Comparison of ENCODE assay signal across 23 mouse cellular contexts in the genomic region with DNA sequence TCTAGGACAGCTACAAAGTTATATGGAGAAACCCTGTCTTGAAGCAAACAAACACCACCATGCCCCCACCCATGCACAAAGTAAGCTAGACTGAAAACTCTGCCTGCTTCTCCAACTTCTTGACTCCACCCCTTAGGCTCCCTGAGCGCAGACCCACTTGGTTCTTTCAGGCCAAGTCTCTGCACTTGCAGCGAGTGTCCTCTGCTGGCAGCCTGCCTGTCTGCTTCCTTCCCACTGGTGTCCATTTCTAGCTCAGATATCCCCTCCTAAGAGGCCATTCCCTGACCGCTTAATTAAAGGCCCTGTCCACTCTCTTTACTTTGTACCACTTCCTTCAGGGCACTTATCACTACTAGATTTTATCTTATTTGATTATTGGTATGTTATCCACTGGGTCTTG. TPM values are rescaled to one million over a fixed set of nuclear protein-coding genes. Genes with fewer than 3 reads are reported as not detected.
DNase-seq lines count a peak whose midpoint lies in the region; ATAC-seq and TF ChIP-seq lines count a peak whose summit lies in the region.
"Had no signal": no experiment of that assay in that cellular context is flagged by ENCODE, and none has a peak within 500 bp of the region (broad histone marks: within the 10 kb centered on the region; RNA-seq: fewer than 3 reads in every experiment).

No protein-coding gene starts in this region.

- H3K79me2 ChIP-seq in liver, adult 2 months (ENCODE audit: control insufficient read depth, insufficient read depth, low read length): no peaks in the 10 kb centered on the region

- H3K36me3 ChIP-seq in kidney, adult 2 months (ENCODE audit: control insufficient read depth, insufficient read depth, low read length): peaks cover 6% of the 10 kb centered on the region
- peaks cover 26% of the 10 kb centered on the region for H3K36me3 ChIP-seq in kidney, embryonic 16.5 days (ENCODE audit: insufficient read depth, low read length)
- H3K36me3 ChIP-seq in liver, adult 2 months (ENCODE audit: control insufficient read depth, insufficient read depth, low read length): 0 out of 2 replicates have a peak, but pooled peaks cover 2% of the 10 kb centered on the region
- H3K36me3 ChIP-seq in liver, embryonic 11.5 days (ENCODE audit: control insufficient read depth, insufficient read depth, low read length): peaks cover 12% of the 10 kb centered on the region; the same call in 1 of the 2 replicates

- H3K4me1 ChIP-seq in kidney, adult 2 months (ENCODE audit: control insufficient read depth, insufficient read depth, low read length): no peaks in the 10 kb centered on the region
- no peaks in the 10 kb centered on the region for H3K4me1 ChIP-seq in kidney, embryonic 16.5 days (ENCODE audit: insufficient read depth, low read length)
- no peaks in the 10 kb centered on the region for H3K4me1 ChIP-seq in liver, adult 2 months (ENCODE audit: control insufficient read depth, insufficient read depth, low read length)
- H3K4me1 ChIP-seq in liver, embryonic 11.5 days (replicated peaks; ENCODE audit: control insufficient read depth, insufficient read depth, low read length): no peaks in the 10 kb centered on the region
- H3K4me1 ChIP-seq: forebrain, embryonic 13.5 days; liver, embryonic 12.5 days; midbrain, embryonic 13.5 days had no signal

- TF ChIP-seq CTCF in kidney, adult 2 months (conservative IDR thresholded peaks at IDR 0.05; ENCODE audit: insufficient read depth, insufficient read length, low read depth, low read length): 0 out of 2 replicates have a peak, but pooled peaks have one; percentile 12
- TF ChIP-seq CTCF in liver, adult 2 months (IDR thresholded peaks at IDR 0.05; ENCODE audit: low read depth, low read length): peak; percentile 33

- no peak overlapping the region for H3K9ac ChIP-seq in kidney, embryonic 16.5 days (replicated peaks; ENCODE audit: low read length)
- H3K9ac ChIP-seq in liver, adult 2 months (ENCODE audit: low read depth, low read length): no peak overlapping the region
- H3K9ac ChIP-seq in liver, embryonic 11.5 days (ENCODE audit: low read depth, low read length): no peak overlapping the region
- H3K9ac ChIP-seq: forebrain, embryonic 13.5 days; hindbrain, embryonic 14.5 days; kidney, embryonic 15.5 days; liver, embryonic 12.5 days; midbrain, embryonic 13.5 days; neural tube, embryonic 13.5 days had no signal

- H3K9me3 ChIP-seq in kidney, embryonic 16.5 days (ENCODE audit: low read length): no peaks in the 10 kb centered on the region
- H3K9me3 ChIP-seq in liver, embryonic 11.5 days (ENCODE audit: control insufficient read depth, low read length): no peaks in the 10 kb centered on the region
- H3K9me3 ChIP-seq: forebrain, embryonic 13.5 days; kidney, embryonic 15.5 days; liver, embryonic 12.5 days; midbrain, embryonic 13.5 days; neural tube, embryonic 13.5 days had no signal

- intact Hi-C loops in heart, postnatal 25 days (cut with DNase I): no loop called here
- intact Hi-C loops in gastrocnemius, postnatal 14 days (cut with DNase I; ENCODE audit: low total_unique reads): loop anchor here (10.0 kb wide), 1 partner anchor 131 kb away; no protein-coding TSS in a partner anchor

- peak; percentile 93 for DNase-seq in heart, adult 11 months
- DNase-seq in heart, postnatal 25 days (ENCODE audit: low spot score): no peak
- peak; percentile 54 for DNase-seq in kidney, adult 2 months
- DNase-seq in liver, adult 2 months (ENCODE audit: extremely low read depth, low read depth, low spot score): no peak
- no peak for DNase-seq in liver, embryonic 11.5 days (ENCODE audit: low spot score)
- peak; percentile 50 for DNase-seq in gastrocnemius, postnatal 14 days
- no peak for DNase-seq in thymus, adult 18-20 months
- DNase-seq: adrenal gland, postnatal 14 days; cerebellum, adult 11 months; cerebellum, adult 9-10 months; cerebellum, postnatal 36 days; heart, adult 18-20 months; lung, adult 18-20 months; right cerebral cortex, postnatal 4 days had no signal

- no peak overlapping the region for H3K4me3 ChIP-seq in kidney, adult 2 months (ENCODE audit: insufficient read depth, low read depth, low read length)
- no peak overlapping the region for H3K4me3 ChIP-seq in kidney, embryonic 16.5 days (ENCODE audit: low read length)
- no peak overlapping the region for H3K4me3 ChIP-seq in liver, adult 2 months (ENCODE audit: insufficient read depth, low read depth, low read length)
- H3K4me3 ChIP-seq in liver, embryonic 11.5 days (ENCODE audit: low read depth, low read length): no peak overlapping the region
- H3K4me3 ChIP-seq: forebrain, embryonic 13.5 days; kidney, embryonic 15.5 days; liver, embryonic 12.5 days; midbrain, embryonic 13.5 days; neural tube, embryonic 13.5 days had no signal

- no peak for ATAC-seq in kidney, embryonic 16.5 days (ENCODE audit: low FRiP score, low TSS enrichment)
- no peak for ATAC-seq in liver, embryonic 11.5 days (replicated peaks; ENCODE audit: low FRiP score)
- ATAC-seq: CD4-positive, CD25-positive, alpha-beta regulatory T cell, adult 4 months; forebrain, embryonic 13.5 days; liver, embryonic 12.5 days; midbrain, embryonic 13.5 days had no signal

- H3K4me2 ChIP-seq in kidney, embryonic 16.5 days (replicated peaks; ENCODE audit: low read depth, low read length): no peak overlapping the region
- no peak overlapping the region for H3K4me2 ChIP-seq in liver, embryonic 11.5 days
- H3K4me2 ChIP-seq: forebrain, embryonic 13.5 days; hindbrain, embryonic 14.5 days; kidney, embryonic 15.5 days; liver, embryonic 12.5 days; midbrain, embryonic 13.5 days; neural tube, embryonic 13.5 days had no signal

- H3K27ac ChIP-seq in kidney, adult 2 months (ENCODE audit: insufficient read depth, low read depth, low read length): no peak overlapping the region
- no peak overlapping the region for H3K27ac ChIP-seq in kidney, embryonic 16.5 days (ENCODE audit: low read length)
- no peak overlapping the region for H3K27ac ChIP-seq in liver, adult 2 months (replicated peaks; ENCODE audit: insufficient read depth, low read depth, low read length)
- no peak overlapping the region for H3K27ac ChIP-seq in liver, embryonic 11.5 days (ENCODE audit: low read depth, low read length)
- H3K27ac ChIP-seq: forebrain, embryonic 13.5 days; hindbrain, embryonic 14.5 days; kidney, embryonic 15.5 days; liver, embryonic 12.5 days; macrophage; midbrain, embryonic 13.5 days; neural tube, embryonic 13.5 days had no signal

- H3K27me3 ChIP-seq in kidney, adult 2 months (replicated peaks; ENCODE audit: control insufficient read depth, insufficient read depth, low read length): no peaks in the 10 kb centered on the region
- no peaks in the 10 kb centered on the region for H3K27me3 ChIP-seq in kidney, embryonic 16.5 days (ENCODE audit: insufficient read depth, low read length)
- H3K27me3 ChIP-seq in liver, adult 2 months (ENCODE audit: control insufficient read depth, insufficient read depth, low read length): no peaks in the 10 kb centered on the region
- H3K27me3 ChIP-seq in liver, embryonic 11.5 days (replicated peaks; ENCODE audit: control insufficient read depth, insufficient read depth, low read length): no peaks in the 10 kb centered on the region
- H3K27me3 ChIP-seq: forebrain, embryonic 13.5 days; kidney, embryonic 15.5 days; liver, embryonic 12.5 days; midbrain, embryonic 13.5 days; neural tube, embryonic 13.5 days had no signal

- TF ChIP-seq POLR2A in kidney, adult 2 months (IDR thresholded peaks at IDR 0.05; ENCODE audit: low read depth, low read length): no peak
- TF ChIP-seq POLR2A in liver, adult 2 months (IDR thresholded peaks at IDR 0.05; ENCODE audit: extremely low read depth, insufficient read depth, low read length): no peak

- 53% methylated on average over 3 of the region's 3 CpGs for WGBS in kidney, adult 2 months
- WGBS in kidney, embryonic 16.5 days: 75% methylated on average over 3 of the region's 3 CpGs
- 82% methylated on average over 3 of the region's 3 CpGs for WGBS in liver, adult 2 months
- 81% methylated on average over 3 of the region's 3 CpGs for WGBS in liver, embryonic 11.5 days

RNA-seq across cellular contexts. Expression of gene Ndst2, which starts 9.3 kb away (rescaled TPM):
- 10 to 100 TPM; 10.0 to 12.6 TPM for total RNA-seq in heart, postnatal 25 days (2021)
- polyA plus RNA-seq in kidney, adult 2 months (2012; rRNA removed): 28.7 and 31.4 TPM in 2 replicates
- 31.6 and 33.5 TPM in 2 replicates for polyA plus RNA-seq in kidney, embryonic 16.5 days (2015; fragmentation: Nextera tagmentation; extraction: Ambion mirVana)
- total RNA-seq in liver, adult 2 months (2014; rRNA removed): 10.8 and 13.2 TPM in 2 replicates
- 22.8 and 33.2 TPM in 2 replicates for polyA plus RNA-seq in liver, adult 2 months (2012; rRNA removed)
- polyA plus RNA-seq in liver, embryonic 11.5 days (2014; fragmentation: Nextera tagmentation; extraction: Ambion mirVana): 32.6 and 34.5 TPM in 2 replicates
- 1 to 10 TPM; 7.8 to 8.7 TPM for total RNA-seq in gastrocnemius, postnatal 14 days (2021)

RNA-seq across cellular contexts. Expression of gene Zswim8, which starts 36.3 kb away (rescaled TPM):
- 10 to 100 TPM; 46.6 to 47.6 TPM for total RNA-seq in heart, postnatal 25 days (2021)
- 136 and 167 TPM in 2 replicates for polyA plus RNA-seq in kidney, adult 2 months (2012; rRNA removed)
- polyA plus RNA-seq in kidney, embryonic 16.5 days (2015; fragmentation: Nextera tagmentation; extraction: Ambion mirVana): 28.3 and 33.6 TPM in 2 replicates
- 11.4 and 19.6 TPM in 2 replicates for total RNA-seq in liver, adult 2 months (2014; rRNA removed)
- polyA plus RNA-seq in liver, adult 2 months (2012; rRNA removed): 58.6 and 95.0 TPM in 2 replicates
- 12.0 and 17.2 TPM in 2 replicates for polyA plus RNA-seq in liver, embryonic 11.5 days (2014; fragmentation: Nextera tagmentation; extraction: Ambion mirVana)
- 10 to 100 TPM; 31.7 to 38.8 TPM for total RNA-seq in gastrocnemius, postnatal 14 days (2021)

RNA-seq across cellular contexts. Expression of gene Chchd1, which starts 40.8 kb away (rescaled TPM):
- total RNA-seq in heart, postnatal 25 days (2021): 100 to 1,000 TPM; 120 to 126 TPM
- polyA plus RNA-seq in kidney, adult 2 months (2012; rRNA removed): 42.3 and 54.0 TPM in 2 replicates
- 161 and 171 TPM in 2 replicates for polyA plus RNA-seq in kidney, embryonic 16.5 days (2015; fragmentation: Nextera tagmentation; extraction: Ambion mirVana)
- total RNA-seq in liver, adult 2 months (2014; rRNA removed): 92.7 and 112 TPM in 2 replicates
- polyA plus RNA-seq in liver, adult 2 months (2012; rRNA removed): 23.8 and 31.0 TPM in 2 replicates
- 247 and 250 TPM in 2 replicates for polyA plus RNA-seq in liver, embryonic 11.5 days (2014; fragmentation: Nextera tagmentation; extraction: Ambion mirVana)
- 100 to 1,000 TPM in 1 of 2 experiments, 10 to 100 TPM in 1; 98.5 to 106 TPM for total RNA-seq in gastrocnemius, postnatal 14 days (2021)

RNA-seq across cellular contexts. Expression of gene Fut11, which starts 48.8 kb away (rescaled TPM):
- total RNA-seq in heart, postnatal 25 days (2021): 1 to 10 TPM; 6.0 to 7.4 TPM
- 7.9 and 11.2 TPM in 2 replicates for polyA plus RNA-seq in kidney, adult 2 months (2012; rRNA removed)
- polyA plus RNA-seq in kidney, embryonic 16.5 days (2015; fragmentation: Nextera tagmentation; extraction: Ambion mirVana): 28.2 and 28.5 TPM in 2 replicates
- total RNA-seq in liver, adult 2 months (2014; rRNA removed): 3.3 and 3.7 TPM in 2 replicates
- 2.5 and 3.8 TPM in 2 replicates for polyA plus RNA-seq in liver, adult 2 months (2012; rRNA removed)
- polyA plus RNA-seq in liver, embryonic 11.5 days (2014; fragmentation: Nextera tagmentation; extraction: Ambion mirVana): 14.2 and 14.9 TPM in 2 replicates
- total RNA-seq in gastrocnemius, postnatal 14 days (2021): 1 to 10 TPM; 6.6 to 7.0 TPM

RNA-seq across cellular contexts. Expression of gene Camk2g, which starts 50.3 kb away (rescaled TPM):
- 10 to 100 TPM; 50.4 to 59.5 TPM for total RNA-seq in heart, postnatal 25 days (2021)
- 15.4 and 16.0 TPM in 2 replicates for polyA plus RNA-seq in kidney, adult 2 months (2012; rRNA removed)
- polyA plus RNA-seq in kidney, embryonic 16.5 days (2015; fragmentation: Nextera tagmentation; extraction: Ambion mirVana): 41.7 and 46.0 TPM in 2 replicates
- 7.9 and 9.9 TPM in 2 replicates for total RNA-seq in liver, adult 2 months (2014; rRNA removed)
- polyA plus RNA-seq in liver, adult 2 months (2012; rRNA removed): 5.0 and 7.9 TPM in 2 replicates
- polyA plus RNA-seq in liver, embryonic 11.5 days (2014; fragmentation: Nextera tagmentation; extraction: Ambion mirVana): 23.0 and 28.6 TPM in 2 replicates
- total RNA-seq in gastrocnemius, postnatal 14 days (2021): 100 to 1,000 TPM; 114 to 117 TPM

Comparison
In these comparisons a context has a peak if more than half of its experiments do, and no peak if none do; other contexts are left out.
1. DNase-seq: peak in heart, adult 11 months (single experiment), kidney, adult 2 months (single experiment) and gastrocnemius, postnatal 14 days (single experiment); none in heart, postnatal 25 days (single experiment), liver, adult 2 months (single experiment), liver, embryonic 11.5 days (single experiment) and thymus, adult 18-20 months (0 of 2).